Mouse (Mus musculus): ENCODE measurements around the gene Agap1. TPM values are rescaled to one million over a fixed set of nuclear protein-coding genes. Genes with fewer than 3 reads are reported as not detected.

Agap1 gene
- polyA plus RNA-seq (2017; shearing (Covaris generic)), result 1 to 10 TPM in 1 of 2 experiments, under 1 TPM in 1; 0.42 to 5.4 TPM

GRCm38 (mm10) chr1:89454196-89455123 is at the start of gene Agap1:
Agap1 (plus strand) TSS chr1:89454806.

DNA sequence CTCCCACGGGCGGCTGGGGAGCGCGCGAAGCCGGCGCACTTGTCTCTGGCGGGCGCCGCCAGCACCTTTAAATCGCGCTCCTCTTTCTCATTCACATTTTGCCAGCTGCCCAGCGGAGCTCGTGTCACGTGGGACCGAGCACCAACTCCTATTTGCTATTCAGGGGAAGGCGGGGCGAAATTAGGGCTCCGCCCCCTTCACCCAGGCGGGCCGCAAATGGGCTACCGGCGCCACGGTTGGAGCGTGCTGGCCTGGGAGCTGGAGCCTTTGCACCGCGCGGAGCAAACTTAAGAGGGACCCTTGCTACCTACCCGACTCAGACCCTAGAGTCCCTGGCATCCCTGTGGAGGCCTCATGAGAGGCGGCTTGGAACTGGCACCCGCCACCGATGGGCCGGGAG is 476.5 kb downstream of the Agap1 start, which contains the start of gene Gbx2:
Gene Gbx2, minus strand, starts transcription at position 60 of the 400 bp plus-strand sequence.

